Mouse (Mus musculus) stomach, embryonic 16.5 days (tissue): Measurements from ENCODE around the gene Gclc. TPM values are rescaled to one million over a fixed set of nuclear protein-coding genes. Genes with fewer than 3 reads are reported as not detected.
A peak's percentile ranks its signal among the peaks of the same experiment; 100 is the strongest.

Experiments
- ATAC-seq: fragments of 200-750 bp; cut with Nextera tagmentation; 2 replicates; pipeline ENCODE4 v1.8.0; 2017; ENCODE audit warnings: moderate number of reproducible peaks, moderate TSS enrichment; ENCODE audit not compliant: insufficient read depth, low FRiP score
- H3K27ac ChIP-seq: fragments of 300-500 bp; sonication (generic); 2 replicates; pipeline ENCODE4 v1.5.1; 2014; ENCODE audit warnings: low read length
- H3K27me3 ChIP-seq: fragments of 300-500 bp; sonication (generic); 2 replicates; pipeline ENCODE4 v1.6.1; 2014; ENCODE audit warnings: low read length, control low read depth, mixed read lengths; ENCODE audit not compliant: control insufficient read depth, insufficient read depth
- H3K36me3 ChIP-seq: fragments of 300-500 bp; sonication (generic); 2 replicates; pipeline ENCODE4 v1.6.1; 2014; ENCODE audit warnings: low read length; ENCODE audit not compliant: control insufficient read depth, insufficient read depth
- H3K4me1 ChIP-seq: fragments of 300-500 bp; sonication (generic); 2 replicates; pipeline ENCODE4 v1.6.1; 2014; ENCODE audit warnings: low read length, control low read depth, mixed read lengths; ENCODE audit not compliant: control insufficient read depth, insufficient read depth
- H3K4me2 ChIP-seq: fragments of 300-500 bp; sonication (generic); 2 replicates; pipeline ENCODE4 v1.6.1; 2014; ENCODE audit warnings: low read depth, low read length, mixed read lengths
- H3K4me3 ChIP-seq: fragments of 300-500 bp; sonication (generic); replicated peaks from 2 replicates; pipeline ENCODE4 v1.5.1; 2014; ENCODE audit warnings: mild to moderate bottlenecking, low read length
- H3K9ac ChIP-seq: fragments of 300-500 bp; sonication (generic); 2 replicates; pipeline ENCODE4 v1.6.1; 2014; ENCODE audit warnings: low read length
- H3K9me3 ChIP-seq: fragments of 300-500 bp; sonication (generic); replicated peaks from 2 replicates; pipeline ENCODE4 v1.6.1; 2016; ENCODE audit warnings: low read length, control low read depth; ENCODE audit not compliant: control insufficient read depth
- WGBS: fragments of 180-500 bp; shearing (Covaris S2); extraction: QIAGEN DNeasy Blood & Tissue Kit; methylation state at CpG from one replicate; pipeline ENCODE4 v1.1.7; 2014; 5-methylcytosine and 5-hydroxymethylcytosine counted together
- polyA plus RNA-seq: library from polyadenylated mRNA; unstranded; fragments of >200 nt; fragmentation: Nextera tagmentation; extraction: Ambion mirVana; gene quantifications from 2 replicates; pipeline ENCODE4 v1.2.1, GENCODE M21; 2015

Gene Gclc
- polyA plus RNA-seq, 1 experiment from 2014 or later: 10.9 TPM

- Histone ChIP-seq H3K27me3 (no peaks in the 10 kb centered on the region), H3K4me2 (peak overlapping the region; percentile 65), H3K4me3 (peak overlapping the region; percentile 77), H3K27ac (no peak overlapping the region), H3K9me3 (no peaks in the 10 kb centered on the region), H3K9ac (peak overlapping the region; percentile 89), H3K4me1 (peaks cover 14% of the 10 kb centered on the region; the same call in 1 of the 2 replicates), H3K36me3 (no peaks in the 10 kb centered on the region)
- no peak for ATAC-seq
- WGBS: 16% methylated on average over 9 of the region's 9 CpGs
Observed at GRCm38 (mm10) chr9:77755403-77755784, 1.1 kb downstream of the Gclc start.

DNA sequence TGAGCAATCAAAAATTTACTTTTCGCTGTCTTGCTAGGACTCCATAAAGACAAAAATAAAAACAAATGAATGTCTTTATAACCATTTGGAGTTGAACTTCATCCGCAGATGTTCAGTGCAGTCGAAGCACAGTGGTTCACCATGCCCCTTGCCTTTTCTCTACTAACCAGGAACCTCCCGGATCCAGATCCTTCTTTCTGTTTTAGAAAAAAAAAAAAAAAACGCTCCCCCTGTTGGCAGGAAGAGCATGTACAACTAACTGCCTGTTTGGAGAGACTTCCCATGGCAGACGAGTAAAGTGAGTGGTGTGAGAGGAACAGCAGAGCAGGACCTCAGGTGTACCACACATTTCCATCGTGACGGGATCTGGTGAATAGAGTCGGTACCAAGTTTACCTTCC lies 1.7 kb downstream of the Gclc start:
- H3K9me3 ChIP-seq: no peaks in the 10 kb centered on the region
- peaks cover 14% of the 10 kb centered on the region; the same call in 1 of the 2 replicates for H3K4me1 ChIP-seq
- H3K27me3 ChIP-seq: no peaks in the 10 kb centered on the region
- H3K36me3 ChIP-seq: no peaks in the 10 kb centered on the region
- no peak overlapping the region for H3K27ac ChIP-seq
- H3K4me3 ChIP-seq: peak overlapping the region; percentile 77
- peak overlapping the region; percentile 65 for H3K4me2 ChIP-seq
- no peak for ATAC-seq
- WGBS: 38% methylated on average over 9 of the region's 9 CpGs
- peak overlapping the region; percentile 46; the same call in 1 of the 2 replicates for H3K9ac ChIP-seq

DNA sequence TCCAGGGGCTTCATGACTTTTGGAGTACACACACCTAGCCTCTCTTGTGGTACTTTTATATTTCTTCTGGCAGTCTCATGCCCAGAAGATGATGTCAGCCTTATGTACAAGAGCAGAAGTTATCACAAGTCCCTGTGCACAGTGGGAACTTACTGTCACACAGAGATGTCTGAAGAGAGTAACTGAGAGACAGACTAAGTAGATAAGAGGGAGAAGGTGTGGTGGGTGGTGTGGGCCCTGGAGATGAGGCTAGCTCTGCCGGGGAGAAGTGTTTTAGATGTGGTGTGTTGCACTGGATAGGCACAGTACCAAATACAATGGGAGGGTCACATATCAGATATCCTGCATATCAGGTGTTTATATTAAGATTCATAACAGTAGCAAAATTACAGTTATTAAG lies 3.0 kb downstream of the Gclc start:
- 57% methylated on average over 1 of the region's 1 CpGs for WGBS
- Histone ChIP-seq H3K4me1 (peaks cover 7% of the 10 kb centered on the region; the same call in 1 of the 2 replicates), H3K9ac (no peak overlapping the region), H3K27me3 (no peaks in the 10 kb centered on the region), H3K36me3 (no peaks in the 10 kb centered on the region), H3K4me3 (no peak overlapping the region), H3K9me3 (no peaks in the 10 kb centered on the region), H3K4me2 (no peak overlapping the region), H3K27ac (no peak overlapping the region)
- no peak for ATAC-seq

DNA sequence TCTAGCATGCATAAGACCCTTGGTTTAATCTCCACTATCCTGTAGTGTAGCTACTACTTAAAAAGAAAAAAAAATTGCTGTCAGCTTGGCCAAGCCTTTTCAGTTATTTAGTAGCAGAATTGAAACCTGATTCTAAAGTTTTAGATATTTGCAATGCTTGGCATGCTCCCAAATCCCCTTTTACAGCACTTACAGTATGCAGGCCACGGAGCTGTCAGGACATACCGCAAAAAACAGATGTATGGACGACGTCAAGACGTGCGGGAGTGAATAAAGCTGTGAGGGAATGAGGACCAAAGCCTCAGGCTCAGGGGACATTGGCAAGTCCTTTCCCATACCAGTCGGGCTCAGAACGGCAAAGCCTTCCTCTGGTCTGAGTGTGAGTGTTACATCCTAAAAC lies 4.1 kb downstream of the Gclc start:
- Histone ChIP-seq H3K4me1 (peaks cover 7% of the 10 kb centered on the region; the same call in 1 of the 2 replicates), H3K4me2 (no peak overlapping the region), H3K36me3 (no peaks in the 10 kb centered on the region), H3K27me3 (no peaks in the 10 kb centered on the region), H3K27ac (no peak overlapping the region), H3K9ac (no peak overlapping the region), H3K9me3 (no peaks in the 10 kb centered on the region), H3K4me3 (no peak overlapping the region)
- WGBS: 53% methylated on average over 8 of the region's 8 CpGs
- ATAC-seq: no peak

DNA sequence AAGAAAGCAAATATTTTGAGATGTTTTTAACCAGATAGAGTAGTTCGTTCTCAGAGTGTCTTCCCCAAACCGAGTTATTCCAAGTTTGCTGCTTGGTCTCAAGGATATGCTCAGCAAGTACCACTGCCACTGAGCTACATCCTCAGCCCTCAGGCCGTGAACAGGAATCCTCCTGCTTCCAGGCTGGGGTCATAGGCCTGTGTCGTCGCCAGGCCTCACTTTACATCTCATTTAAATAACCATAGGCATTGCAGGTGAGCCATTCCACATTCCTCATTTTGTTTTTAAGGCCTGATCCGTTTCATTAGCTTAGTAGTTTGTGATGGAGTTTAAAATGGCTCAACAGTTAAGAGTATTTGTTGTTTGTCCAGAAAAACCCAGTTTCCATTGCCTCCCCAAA lies 4.8 kb downstream of the Gclc start:
- no peak overlapping the region for H3K9ac ChIP-seq
- peaks cover 7% of the 10 kb centered on the region; the same call in 1 of the 2 replicates for H3K4me1 ChIP-seq
- no peaks in the 10 kb centered on the region for H3K36me3 ChIP-seq
- H3K4me3 ChIP-seq: no peak overlapping the region
- H3K27ac ChIP-seq: no peak overlapping the region
- no peaks in the 10 kb centered on the region for H3K27me3 ChIP-seq
- 77% methylated on average over 6 of the region's 6 CpGs for WGBS
- no peak for ATAC-seq
- H3K9me3 ChIP-seq: no peaks in the 10 kb centered on the region
- no peak overlapping the region for H3K4me2 ChIP-seq

- Histone ChIP-seq H3K4me2 (no peak overlapping the region), H3K27me3 (no peaks in the 10 kb centered on the region), H3K9me3 (no peaks in the 10 kb centered on the region), H3K4me1 (peaks cover 7% of the 10 kb centered on the region; the same call in 1 of the 2 replicates), H3K27ac (no peak overlapping the region), H3K4me3 (no peak overlapping the region), H3K36me3 (no peaks in the 10 kb centered on the region), H3K9ac (no peak overlapping the region)
- no peak for ATAC-seq
- WGBS: 61% methylated on average over 6 of the region's 6 CpGs
Observed at GRCm38 (mm10) chr9:77759756-77760155, 5.4 kb downstream of the Gclc start.

- Histone ChIP-seq H3K4me3 (no peak overlapping the region), H3K4me1 (peaks cover 5% of the 10 kb centered on the region; the same call in 1 of the 2 replicates), H3K27me3 (no peaks in the 10 kb centered on the region), H3K27ac (no peak overlapping the region), H3K4me2 (no peak overlapping the region), H3K9me3 (no peaks in the 10 kb centered on the region), H3K9ac (no peak overlapping the region), H3K36me3 (no peaks in the 10 kb centered on the region; the same call in 1 of the 2 replicates)
- 83% methylated on average over 8 of the region's 8 CpGs for WGBS
- ATAC-seq: no peak
Observed at GRCm38 (mm10) chr9:77766218-77766617, 11.9 kb downstream of the Gclc start.

- Histone ChIP-seq H3K27ac (no peak overlapping the region), H3K36me3 (no peaks in the 10 kb centered on the region; the same call in 1 of the 2 replicates), H3K4me3 (no peak overlapping the region), H3K27me3 (no peaks in the 10 kb centered on the region), H3K9me3 (no peaks in the 10 kb centered on the region), H3K9ac (no peak overlapping the region), H3K4me2 (no peak overlapping the region), H3K4me1 (peaks cover 5% of the 10 kb centered on the region; the same call in 1 of the 2 replicates)
- WGBS: 52% methylated on average over 3 of the region's 3 CpGs
- ATAC-seq: peak; percentile 50; the same call in 1 of the 2 replicates
Observed at GRCm38 (mm10) chr9:77766767-77767166, 12.4 kb downstream of the Gclc start.

GRCm38 (mm10) chr9:77770909-77771308 lies 16.6 kb downstream of the Gclc start:
- no peak overlapping the region for H3K4me3 ChIP-seq
- H3K4me1 ChIP-seq: peaks cover 5% of the 10 kb centered on the region; the same call in 1 of the 2 replicates
- H3K27me3 ChIP-seq: no peaks in the 10 kb centered on the region
- no peaks in the 10 kb centered on the region; the same call in 1 of the 2 replicates for H3K36me3 ChIP-seq
- 74% methylated on average over 6 of the region's 6 CpGs for WGBS
- no peak for ATAC-seq
- no peak overlapping the region for H3K9ac ChIP-seq
- H3K4me2 ChIP-seq: no peak overlapping the region
- H3K9me3 ChIP-seq: no peaks in the 10 kb centered on the region
- no peak overlapping the region for H3K27ac ChIP-seq
